Mouse (Mus musculus) cerebellum, adult 11 months (tissue): ENCODE measurements at regions not wholly inside any gene's neighbourhood (a gene's known extent, or its start where the extent isn't known, plus 50 kb on each side); places are given as distances from the start of the nearest gene placed in this dataset.
A peak's percentile ranks its signal among the peaks of the same experiment; 100 is the strongest.

Experiments used
- DNase-seq: peaks from one replicate; pipeline ENCODE4 v3.0.0; 2022

- DNase-seq = no peak
Observed at GRCm38 (mm10) chr3:157842872-157843271, 82.0 kb downstream of the Cth start.

- DNase-seq = no peak
Observed at GRCm38 (mm10) chr3:157841164-157841719, 83.6 kb downstream of the Cth start.

DNA sequence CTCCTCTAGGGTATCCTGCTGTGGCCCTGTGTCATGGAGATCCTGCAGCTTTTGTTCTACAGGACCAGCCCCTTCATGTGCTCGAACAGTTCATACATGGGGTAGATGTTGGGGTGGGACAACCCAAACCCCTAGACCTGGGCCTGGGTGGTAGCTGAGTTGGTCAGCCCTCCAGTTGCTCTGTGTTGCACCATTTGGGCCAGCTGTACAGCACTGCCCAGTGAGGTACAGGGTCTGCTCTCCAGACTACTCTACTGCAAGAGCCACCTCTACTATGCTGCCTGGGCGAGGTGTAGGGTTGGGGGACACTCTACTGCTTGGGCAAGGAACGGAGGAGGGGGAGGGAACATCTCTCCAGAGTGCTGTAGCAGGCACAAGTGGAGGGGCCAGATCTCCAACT is 120.6 kb downstream of the Cth start:
- no peak for DNase-seq

DNA sequence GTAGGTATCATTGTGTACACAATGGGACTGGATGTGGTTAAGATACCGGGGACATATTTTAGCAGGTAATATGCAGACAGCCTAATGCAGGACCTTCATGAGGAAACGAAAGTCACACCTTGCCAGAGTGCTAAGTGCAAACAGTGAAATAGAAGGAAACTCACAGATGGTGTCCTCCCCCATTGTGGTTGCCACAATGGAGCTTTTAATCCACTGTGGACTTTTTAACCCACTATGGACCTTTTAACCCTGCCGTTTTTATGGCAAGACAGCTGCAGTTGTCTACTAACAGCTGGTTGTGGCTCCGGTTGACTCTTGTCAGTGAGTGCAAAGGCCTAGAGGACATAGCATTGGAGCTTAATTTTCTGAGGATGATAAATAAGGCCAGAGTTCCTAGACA is 121.5 kb downstream of the Cth start:
- no peak for DNase-seq

DNA sequence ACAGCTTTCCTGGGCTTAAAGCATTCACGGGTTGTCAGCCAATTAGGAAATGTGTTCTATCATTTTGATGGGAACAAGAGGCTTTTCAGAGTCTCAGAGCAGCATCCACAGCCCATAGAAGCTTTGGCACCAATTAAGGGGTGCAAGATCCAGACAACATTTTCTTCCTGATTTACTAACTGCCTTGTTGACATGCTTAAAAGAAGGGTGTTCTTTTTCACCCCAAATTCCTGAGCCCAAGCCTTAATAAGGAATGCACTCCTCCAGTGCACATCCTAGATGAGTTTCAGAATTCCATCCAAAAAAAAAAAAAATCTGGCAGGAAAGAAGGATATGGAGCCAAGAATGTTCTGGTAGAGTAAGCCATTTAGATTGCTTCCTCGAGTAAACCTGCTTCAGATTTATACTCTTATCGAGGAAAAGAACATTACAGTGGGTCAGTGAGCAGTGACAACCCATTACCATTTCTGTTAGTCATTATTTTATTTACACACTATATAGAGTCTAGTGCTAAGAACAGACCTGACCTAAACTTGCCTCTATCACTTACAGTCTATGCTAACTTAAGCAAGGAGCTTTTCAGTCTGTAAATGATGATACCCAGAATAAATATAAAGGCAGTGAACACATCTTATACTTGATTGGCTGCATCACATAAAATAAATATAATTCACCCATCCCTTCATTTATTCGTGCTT is 137.2 kb downstream of the Cth start:
- DNase-seq = no peak

DNA sequence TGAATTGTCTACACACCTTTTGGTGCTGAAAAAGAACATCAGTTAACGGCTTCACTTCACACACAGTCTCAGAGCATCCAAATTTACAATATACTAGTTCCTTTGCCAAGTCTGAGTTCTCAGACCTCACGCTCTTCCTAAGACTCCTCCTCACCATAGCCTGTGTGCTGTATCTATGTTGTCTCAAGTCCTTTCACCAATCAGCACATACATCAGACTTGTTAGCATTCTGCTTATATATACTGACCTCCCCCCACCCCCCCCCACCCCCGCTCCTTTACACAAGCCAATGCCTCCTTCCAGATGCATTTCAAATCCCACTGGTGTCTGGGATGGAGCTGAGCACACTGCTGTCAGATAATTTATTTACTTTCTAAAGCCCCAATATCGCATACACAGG is 143.8 kb downstream of the Cth start:
- no peak for DNase-seq

DNA sequence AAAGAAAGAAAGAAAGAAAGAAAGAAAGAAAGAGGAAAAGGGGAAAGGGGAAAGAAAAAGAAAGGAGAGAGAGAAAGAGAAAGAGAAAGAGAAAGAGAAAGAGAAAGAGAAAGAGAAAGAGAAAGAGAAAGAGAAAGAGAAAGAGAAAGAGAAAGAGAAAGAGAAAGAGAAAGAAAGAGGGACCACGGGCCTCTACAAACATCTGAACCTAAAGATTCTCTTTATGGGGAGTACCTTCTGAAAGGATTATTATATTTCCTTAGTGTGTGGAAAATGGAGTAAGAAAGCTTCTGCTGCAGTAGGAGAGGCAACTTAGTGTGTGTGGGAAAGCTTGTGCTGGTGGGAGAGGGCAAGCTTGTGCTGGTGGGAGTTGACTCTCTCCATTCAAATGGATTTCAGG is 147.1 kb downstream of the Cth start:
- no peak for DNase-seq

- no peak for DNase-seq
Observed at GRCm38 (mm10) chr3:157763487-157764199, 161.2 kb downstream of the Cth start.

DNA sequence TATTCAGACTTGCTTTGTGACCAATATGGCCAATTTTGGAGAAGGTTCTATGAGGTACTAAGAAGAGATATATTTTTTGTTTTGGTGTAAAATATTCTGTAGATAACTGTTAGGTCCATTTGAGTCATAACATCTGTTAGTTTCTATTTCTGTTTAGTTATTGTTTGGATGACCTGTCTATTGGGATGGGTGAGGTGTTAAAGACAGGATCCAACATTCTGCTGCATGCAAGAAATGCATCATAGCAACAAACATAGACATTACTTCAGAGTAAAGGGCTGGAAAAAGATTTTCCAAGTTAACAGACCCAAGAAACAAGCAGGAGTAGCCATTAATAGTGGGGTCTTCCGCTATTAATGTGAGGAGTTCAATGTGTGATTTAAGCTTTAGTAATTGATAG is 165.0 kb downstream of the Cth start:
- DNase-seq = no peak

DNA sequence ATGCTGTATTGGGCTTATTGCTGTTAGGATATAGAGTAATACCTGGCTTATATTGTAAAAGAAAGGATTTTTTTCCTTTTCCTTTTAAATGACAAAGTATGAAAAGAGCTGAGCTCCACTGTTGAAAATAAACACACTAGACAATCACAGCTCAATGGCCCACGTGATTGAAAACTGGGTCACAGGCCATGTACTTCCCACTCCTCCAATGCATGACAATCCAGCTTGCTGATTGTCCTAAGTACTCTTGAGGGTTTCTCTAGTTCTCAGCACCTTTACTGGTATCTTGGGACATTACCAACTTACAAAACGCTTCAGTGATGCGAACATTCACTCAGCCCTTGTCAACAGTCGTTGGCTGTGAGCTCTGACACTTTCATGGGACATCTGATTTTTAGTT is 170.1 kb downstream of the Cth start:
- DNase-seq = no peak

- DNase-seq = no peak
Observed at GRCm38 (mm10) chr3:157750266-157750665, 174.6 kb downstream of the Cth start.

DNA sequence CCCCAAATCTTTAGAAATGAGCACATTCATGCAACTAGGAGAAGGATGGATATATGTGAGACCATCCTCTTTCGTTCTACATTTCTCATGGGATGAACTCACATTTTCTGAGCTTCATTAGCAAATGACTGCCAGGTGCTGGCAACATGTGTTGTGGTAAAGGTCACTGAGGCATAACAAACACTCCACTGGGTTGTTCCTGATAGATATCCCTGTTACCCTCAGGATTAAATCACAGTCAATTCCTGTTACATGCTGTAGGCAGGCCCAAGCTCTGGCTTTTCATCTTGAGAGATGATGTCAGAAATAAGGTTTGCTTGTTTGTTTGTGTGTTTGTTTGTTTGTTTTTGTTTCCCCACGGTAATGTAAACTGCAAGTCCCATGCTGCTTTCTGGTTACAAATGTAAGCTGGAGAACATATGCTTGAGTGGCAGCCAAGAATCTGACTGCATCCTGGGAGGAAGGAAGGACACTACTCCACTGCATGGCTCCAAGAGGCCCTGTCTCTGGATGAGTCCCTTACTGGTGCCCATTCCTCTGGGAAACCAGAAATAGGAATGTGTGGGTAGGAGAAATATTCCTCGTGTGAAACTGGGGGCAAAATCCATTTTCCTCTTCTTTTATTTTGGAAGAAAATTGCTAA is 176.4 kb downstream of the Cth start:
- DNase-seq = no peak

DNA sequence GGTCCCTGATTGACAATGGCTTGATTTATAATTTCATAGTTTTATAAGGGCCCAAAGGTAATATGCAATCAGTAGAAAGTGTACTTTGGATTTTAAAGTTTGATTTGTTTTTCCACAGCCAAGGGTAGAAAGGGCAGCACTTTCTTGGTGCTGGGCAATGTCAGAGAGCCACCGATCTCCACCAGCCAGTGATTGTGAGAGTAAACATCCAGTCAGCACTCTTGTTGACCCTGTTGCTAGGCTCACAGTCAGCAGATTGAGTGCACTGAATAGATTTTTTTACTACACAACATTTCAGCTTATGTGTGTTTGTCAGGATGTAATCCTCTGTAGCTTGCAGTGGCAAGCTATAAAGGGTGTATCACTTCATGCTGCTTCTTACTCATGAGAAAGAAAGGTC is 176.3 kb downstream of the Ptger3 start:
- DNase-seq = no peak

DNA sequence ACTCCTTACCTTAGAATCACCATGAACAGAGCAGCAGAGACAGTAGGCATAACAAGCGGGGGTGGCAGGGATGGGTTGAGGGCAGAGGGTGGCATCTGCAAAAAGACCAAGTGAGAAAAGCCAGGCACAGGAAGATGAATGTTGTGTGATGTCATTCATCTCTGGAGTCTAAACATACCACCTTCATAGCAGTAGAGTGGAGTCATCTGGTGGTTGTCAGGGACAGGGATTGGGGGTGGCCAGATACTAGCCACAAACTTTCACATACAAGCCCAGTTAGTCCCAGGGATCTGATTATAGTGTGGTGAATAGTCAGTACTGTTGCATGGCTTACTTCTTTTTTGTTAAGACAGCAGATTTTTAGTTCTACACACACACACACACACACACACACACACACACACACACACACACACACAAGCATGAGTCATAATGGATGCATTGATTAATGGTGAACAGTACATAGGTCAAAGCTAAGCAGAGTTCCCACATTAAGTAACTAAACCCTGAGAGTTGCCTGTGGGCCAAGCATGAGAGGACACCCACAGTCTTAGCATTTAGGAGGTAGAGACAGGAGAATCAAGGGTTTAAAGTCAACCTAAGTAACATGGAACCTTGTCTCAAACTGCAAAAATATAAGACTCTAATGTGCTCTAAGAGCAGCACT is 173.1 kb downstream of the Ptger3 start:
- DNase-seq = no peak

DNA sequence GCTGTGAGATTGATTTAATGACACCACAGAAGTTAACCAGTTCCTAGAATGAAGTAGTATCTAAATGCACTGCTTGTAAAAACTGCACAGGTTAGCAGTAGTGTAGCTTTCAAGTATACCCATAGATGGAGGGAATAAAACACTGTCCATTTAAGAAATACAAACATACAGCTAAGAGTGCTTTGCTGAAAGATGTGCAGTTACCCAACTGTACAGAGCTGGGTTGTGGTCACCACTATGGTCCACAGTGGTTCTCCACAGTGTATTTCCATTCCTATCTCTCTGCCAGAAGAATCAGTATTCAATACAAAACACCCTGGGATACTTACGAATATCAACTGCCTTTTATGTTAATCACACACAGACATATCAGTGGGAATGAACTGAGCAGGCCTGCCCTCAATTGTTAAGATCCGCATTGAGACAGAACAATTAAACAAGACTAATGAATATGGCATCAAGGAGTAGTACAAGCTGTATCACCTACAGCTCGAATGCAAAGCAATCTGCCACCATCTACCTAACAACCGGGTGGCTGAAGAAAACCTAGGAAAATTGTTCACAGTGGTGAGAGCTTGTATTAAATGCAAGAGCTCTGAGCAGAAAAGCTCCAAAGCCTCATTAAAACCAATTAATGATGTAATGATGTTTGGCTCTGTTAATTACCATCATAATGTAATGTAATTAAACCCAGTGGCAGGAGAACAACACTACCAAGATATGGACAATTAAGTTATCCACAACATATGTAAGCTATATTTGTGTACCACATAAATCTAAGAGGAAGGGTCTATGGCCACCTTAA is 165.6 kb downstream of the Ptger3 start:
- DNase-seq = no peak

DNA sequence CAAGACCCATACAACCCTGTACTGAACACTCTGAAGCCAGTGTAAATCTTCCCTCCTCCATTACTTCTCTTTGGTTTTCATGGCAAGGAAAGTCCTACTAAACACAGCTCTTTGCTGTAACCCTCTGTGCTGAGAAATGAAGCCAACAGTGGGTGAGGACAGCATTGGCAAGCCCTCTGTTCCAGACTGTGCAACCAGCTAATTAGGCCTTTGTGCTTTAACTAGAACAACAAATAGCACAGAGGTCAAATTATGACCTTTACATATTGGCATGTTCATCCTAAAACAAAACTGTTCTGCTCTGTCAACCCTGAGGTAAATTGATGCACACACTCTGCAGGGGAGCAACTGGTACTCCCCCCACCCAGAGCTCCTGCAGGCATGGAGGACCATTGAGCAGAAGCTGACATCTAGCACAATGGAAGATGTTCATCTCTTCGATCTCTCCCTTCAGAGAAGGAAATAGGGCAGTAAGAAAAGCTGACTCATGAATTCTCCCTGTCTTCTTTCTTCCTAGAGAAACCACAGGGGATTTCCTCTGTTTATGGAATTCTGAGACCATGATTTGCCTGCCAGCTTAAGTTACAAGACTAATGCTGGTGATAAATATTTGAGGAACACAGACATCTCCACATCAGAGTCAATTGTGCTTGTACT is 163.1 kb downstream of the Ptger3 start:
- no peak for DNase-seq

- no peak for DNase-seq
Observed at GRCm38 (mm10) chr3:157724542-157724941, 157.8 kb downstream of the Ptger3 start.

- DNase-seq = no peak
Observed at GRCm38 (mm10) chr3:157723184-157723583, 156.5 kb downstream of the Ptger3 start.

DNA sequence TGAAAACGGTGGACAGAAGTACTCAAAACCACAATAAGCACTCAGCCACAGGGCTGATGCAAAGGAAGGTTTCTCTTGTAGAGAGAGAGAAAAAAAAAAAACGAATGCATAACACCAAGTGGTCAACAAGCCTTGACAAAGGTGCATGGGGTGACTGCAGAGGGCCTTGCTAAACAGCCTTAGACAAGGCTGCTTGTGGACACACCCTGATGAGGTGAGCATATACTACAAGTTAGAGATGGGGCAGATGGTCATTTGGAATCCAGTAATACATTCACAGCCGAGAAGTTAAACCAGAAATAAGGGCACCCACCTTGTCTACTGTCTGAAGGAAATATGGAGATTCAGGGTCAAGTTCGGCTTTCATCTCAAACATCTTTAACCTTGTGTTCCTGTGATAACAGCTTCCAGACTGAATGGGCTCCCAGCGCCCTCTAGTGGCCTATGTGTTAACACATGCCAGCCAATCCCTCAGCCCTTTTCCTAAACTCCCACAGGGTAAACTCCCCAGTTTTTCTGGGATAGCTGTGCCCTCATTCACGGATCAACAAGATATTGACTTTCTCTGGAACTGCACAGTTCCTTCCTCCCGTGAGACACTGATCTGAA is 150.7 kb downstream of the Ptger3 start:
- DNase-seq = peak; percentile 46

GRCm38 (mm10) chr3:157714023-157714422 is 147.3 kb downstream of the Ptger3 start:
- DNase-seq = no peak

- DNase-seq = no peak
Observed at GRCm38 (mm10) chr3:157710790-157711381, 144.2 kb downstream of the Ptger3 start.
